23 mouse cellular contexts compared by ENCODE assay signal in genomic region chr8:106103888-106104287, GRCm38 (mm10). TPM values are rescaled to one million over a fixed set of nuclear protein-coding genes. Genes with fewer than 3 reads are reported as not detected.
"Had no signal": no experiment of that assay in that cellular context is flagged by ENCODE, and none has a peak within 500 bp of the region (broad histone marks: within the 10 kb centered on the region; RNA-seq: fewer than 3 reads in every experiment).

No protein-coding gene starts in this region.

- H3K9me3 ChIP-seq: liver, embryonic 13.5 days; liver, embryonic 15.5 days; lung, embryonic 15.5 days; megakaryocyte, embryonic 14.5 days; midbrain, embryonic 13.5 days; neural tube, embryonic 13.5 days; neural tube, embryonic 15.5 days had no signal

- H3K4me1 ChIP-seq: liver, embryonic 13.5 days; liver, embryonic 15.5 days; lung, embryonic 15.5 days; midbrain, embryonic 13.5 days; neural tube, embryonic 13.5 days; neural tube, embryonic 15.5 days had no signal

- H3K4me2 ChIP-seq: liver, embryonic 11.5 days; liver, embryonic 13.5 days; liver, embryonic 15.5 days; lung, embryonic 15.5 days; midbrain, embryonic 11.5 days; midbrain, embryonic 13.5 days; neural tube, embryonic 13.5 days; neural tube, embryonic 15.5 days had no signal

- DNase-seq: liver, embryonic 13.5 days; liver, postnatal 0 days; lung, adult 2 months; lung, postnatal 14 days; lung, postnatal 36 days; retina, postnatal 1 day; right cerebral cortex, adult 18-20 months; right cerebral cortex, postnatal 25 days; right cerebral cortex, postnatal 4 days; spleen, adult 18-20 months had no signal

- H3K4me3 ChIP-seq: liver, embryonic 13.5 days; liver, embryonic 15.5 days; lung, embryonic 15.5 days; megakaryocyte, embryonic 14.5 days; midbrain, embryonic 13.5 days; myocyte; neural tube, embryonic 13.5 days; neural tube, embryonic 15.5 days had no signal

- ATAC-seq: liver, postnatal 0 days; lung, postnatal 0 days; midbrain, embryonic 13.5 days; midbrain, embryonic 16.5 days had no signal

- H3K27ac ChIP-seq: liver, embryonic 13.5 days; liver, embryonic 15.5 days; lung, embryonic 15.5 days; macrophage; midbrain, embryonic 13.5 days; neural tube, embryonic 13.5 days; neural tube, embryonic 15.5 days had no signal

- H3K9ac ChIP-seq: liver, embryonic 13.5 days; liver, embryonic 15.5 days; liver, postnatal 0 days; lung, embryonic 15.5 days; midbrain, embryonic 13.5 days; neural tube, embryonic 13.5 days; neural tube, embryonic 15.5 days had no signal

- H3K27me3 ChIP-seq: liver, embryonic 13.5 days; liver, embryonic 15.5 days; lung, embryonic 15.5 days; megakaryocyte, embryonic 14.5 days; midbrain, embryonic 13.5 days; neural tube, embryonic 13.5 days; neural tube, embryonic 15.5 days had no signal

RNA-seq across cellular contexts. Expression of gene Esrp2, which starts 32.9 kb away (rescaled TPM):
- total RNA-seq: megakaryocyte progenitor cell, adult 5-6 weeks had no signal
- polyA plus RNA-seq: macrophage had no signal
